Mouse (Mus musculus): Measurements from ENCODE around the gene Elf5. TPM values are rescaled to one million over a fixed set of nuclear protein-coding genes. Genes with fewer than 3 reads are reported as not detected.

Elf5 gene
- not detected in 2 replicates for polyA plus RNA-seq (2014; fragmentation: Nextera tagmentation; extraction: Ambion mirVana)

- no peak for DNase-seq (ENCODE audit: low spot score)
- Histone ChIP-seq H3K27me3 (replicated peaks; ENCODE audit: control insufficient read depth, insufficient read depth, low read length) (no peaks in the 10 kb centered on the region), H3K4me2 (no peak within 1 kb of the TSS), H3K4me1 (replicated peaks; ENCODE audit: control insufficient read depth, insufficient read depth, low read length) (no peaks in the 10 kb centered on the region), H3K9ac (ENCODE audit: low read depth, low read length) (no peak within 1 kb of the TSS), H3K36me3 (ENCODE audit: control insufficient read depth, insufficient read depth, low read length) (no peaks in the 10 kb centered on the region), H3K27ac (ENCODE audit: low read depth, low read length) (no peak within 1 kb of the TSS), H3K4me3 (ENCODE audit: low read depth, low read length) (no peak within 1 kb of the TSS), H3K9me3 (ENCODE audit: control insufficient read depth, low read length) (no peaks in the 10 kb centered on the region)
- WGBS: 75% methylated on average over 6 of the region's 6 CpGs
- no peak for ATAC-seq (replicated peaks; ENCODE audit: low FRiP score)
These were observed at the start of gene Elf5 for GRCm38 (mm10) chr2:103411348-103411747. TSS of gene Elf5 (plus strand) at chr2:103411688.

- no peak overlapping the region for H3K9ac ChIP-seq (ENCODE audit: low read depth, low read length)
- ATAC-seq (replicated peaks; ENCODE audit: low FRiP score) (no peak), DNase-seq (ENCODE audit: low spot score) (no peak)
- no peak overlapping the region for H3K27ac ChIP-seq (ENCODE audit: low read depth, low read length)
- H3K27me3 ChIP-seq (replicated peaks; ENCODE audit: control insufficient read depth, insufficient read depth, low read length): no peaks in the 10 kb centered on the region
- 63% methylated on average over 5 of the region's 5 CpGs for WGBS
- H3K4me3 ChIP-seq (ENCODE audit: low read depth, low read length): no peak overlapping the region
- no peaks in the 10 kb centered on the region for H3K4me1 ChIP-seq (replicated peaks; ENCODE audit: control insufficient read depth, insufficient read depth, low read length)
- no peak overlapping the region for H3K4me2 ChIP-seq
- H3K36me3 ChIP-seq (ENCODE audit: control insufficient read depth, insufficient read depth, low read length): no peaks in the 10 kb centered on the region
- H3K9me3 ChIP-seq (ENCODE audit: control insufficient read depth, low read length): no peaks in the 10 kb centered on the region
These were observed 38.9 kb upstream of the Elf5 start for GRCm38 (mm10) chr2:103372541-103372940.

GRCm38 (mm10) chr2:103379502-103380160 is 31.9 kb upstream of the Elf5 start:
- Histone ChIP-seq H3K9me3 (ENCODE audit: control insufficient read depth, low read length) (no peaks in the 10 kb centered on the region), H3K9ac (ENCODE audit: low read depth, low read length) (no peak overlapping the region), H3K36me3 (ENCODE audit: control insufficient read depth, insufficient read depth, low read length) (no peaks in the 10 kb centered on the region), H3K4me3 (ENCODE audit: low read depth, low read length) (no peak overlapping the region), H3K27me3 (replicated peaks; ENCODE audit: control insufficient read depth, insufficient read depth, low read length) (no peaks in the 10 kb centered on the region), H3K27ac (ENCODE audit: low read depth, low read length) (no peak overlapping the region), H3K4me2 (no peak overlapping the region), H3K4me1 (replicated peaks; ENCODE audit: control insufficient read depth, insufficient read depth, low read length) (no peaks in the 10 kb centered on the region)
- no peak for DNase-seq (ENCODE audit: low spot score)
- 73% methylated on average over 9 of the region's 9 CpGs for WGBS
- ATAC-seq (replicated peaks; ENCODE audit: low FRiP score): no peak

- no peak for DNase-seq (ENCODE audit: low spot score)
- H3K9me3 ChIP-seq (ENCODE audit: control insufficient read depth, low read length): no peaks in the 10 kb centered on the region
- 79% methylated on average over 2 of the region's 2 CpGs for WGBS
- no peak overlapping the region for H3K9ac ChIP-seq (ENCODE audit: low read depth, low read length)
- H3K4me2 ChIP-seq: no peak overlapping the region
- no peaks in the 10 kb centered on the region for H3K27me3 ChIP-seq (replicated peaks; ENCODE audit: control insufficient read depth, insufficient read depth, low read length)
- no peaks in the 10 kb centered on the region for H3K36me3 ChIP-seq (ENCODE audit: control insufficient read depth, insufficient read depth, low read length)
- H3K4me1 ChIP-seq (replicated peaks; ENCODE audit: control insufficient read depth, insufficient read depth, low read length): no peaks in the 10 kb centered on the region
- H3K27ac ChIP-seq (ENCODE audit: low read depth, low read length): no peak overlapping the region
- no peak overlapping the region for H3K4me3 ChIP-seq (ENCODE audit: low read depth, low read length)
- ATAC-seq (replicated peaks; ENCODE audit: low FRiP score): no peak
These were observed 29.3 kb upstream of the Elf5 start for GRCm38 (mm10) chr2:103382174-103382573.

GRCm38 (mm10) chr2:103387881-103388280 is 23.6 kb upstream of the Elf5 start:
- Histone ChIP-seq H3K4me1 (replicated peaks; ENCODE audit: control insufficient read depth, insufficient read depth, low read length) (no peaks in the 10 kb centered on the region), H3K4me3 (ENCODE audit: low read depth, low read length) (no peak overlapping the region), H3K9me3 (ENCODE audit: control insufficient read depth, low read length) (no peaks in the 10 kb centered on the region), H3K36me3 (ENCODE audit: control insufficient read depth, insufficient read depth, low read length) (no peaks in the 10 kb centered on the region), H3K4me2 (no peak overlapping the region), H3K27ac (ENCODE audit: low read depth, low read length) (no peak overlapping the region), H3K27me3 (replicated peaks; ENCODE audit: control insufficient read depth, insufficient read depth, low read length) (no peaks in the 10 kb centered on the region), H3K9ac (ENCODE audit: low read depth, low read length) (no peak overlapping the region)
- no peak for DNase-seq (ENCODE audit: low spot score)
- no peak for ATAC-seq (replicated peaks; ENCODE audit: low FRiP score)
- 56% methylated on average over 1 of the region's 1 CpGs for WGBS

GRCm38 (mm10) chr2:103388311-103388710 is 23.2 kb upstream of the Elf5 start:
- no peak overlapping the region for H3K27ac ChIP-seq (ENCODE audit: low read depth, low read length)
- no peak overlapping the region for H3K9ac ChIP-seq (ENCODE audit: low read depth, low read length)
- DNase-seq (ENCODE audit: low spot score): no peak
- no peak overlapping the region for H3K4me2 ChIP-seq
- H3K27me3 ChIP-seq (replicated peaks; ENCODE audit: control insufficient read depth, insufficient read depth, low read length): no peaks in the 10 kb centered on the region
- no peaks in the 10 kb centered on the region for H3K4me1 ChIP-seq (replicated peaks; ENCODE audit: control insufficient read depth, insufficient read depth, low read length)
- H3K4me3 ChIP-seq (ENCODE audit: low read depth, low read length): no peak overlapping the region
- H3K36me3 ChIP-seq (ENCODE audit: control insufficient read depth, insufficient read depth, low read length): no peaks in the 10 kb centered on the region
- ATAC-seq (replicated peaks; ENCODE audit: low FRiP score): no peak
- no peaks in the 10 kb centered on the region for H3K9me3 ChIP-seq (ENCODE audit: control insufficient read depth, low read length)
- WGBS: 78% methylated on average over 1 of the region's 1 CpGs

GRCm38 (mm10) chr2:103390086-103390988 is 21.2 kb upstream of the Elf5 start:
- Histone ChIP-seq H3K4me3 (ENCODE audit: low read depth, low read length) (no peak overlapping the region), H3K9ac (ENCODE audit: low read depth, low read length) (no peak overlapping the region), H3K36me3 (ENCODE audit: control insufficient read depth, insufficient read depth, low read length) (no peaks in the 10 kb centered on the region), H3K27ac (ENCODE audit: low read depth, low read length) (no peak overlapping the region), H3K27me3 (replicated peaks; ENCODE audit: control insufficient read depth, insufficient read depth, low read length) (no peaks in the 10 kb centered on the region), H3K4me1 (replicated peaks; ENCODE audit: control insufficient read depth, insufficient read depth, low read length) (no peaks in the 10 kb centered on the region), H3K4me2 (no peak overlapping the region), H3K9me3 (ENCODE audit: control insufficient read depth, low read length) (no peaks in the 10 kb centered on the region)
- 63% methylated on average over 4 of the region's 4 CpGs for WGBS
- DNase-seq (ENCODE audit: low spot score): no peak
- no peak for ATAC-seq (replicated peaks; ENCODE audit: low FRiP score)

- H3K4me2 ChIP-seq: no peak overlapping the region
- no peak overlapping the region for H3K9ac ChIP-seq (ENCODE audit: low read depth, low read length)
- no peaks in the 10 kb centered on the region for H3K36me3 ChIP-seq (ENCODE audit: control insufficient read depth, insufficient read depth, low read length)
- H3K27me3 ChIP-seq (replicated peaks; ENCODE audit: control insufficient read depth, insufficient read depth, low read length): no peaks in the 10 kb centered on the region
- H3K27ac ChIP-seq (ENCODE audit: low read depth, low read length): no peak overlapping the region
- ATAC-seq (replicated peaks; ENCODE audit: low FRiP score) (no peak), DNase-seq (ENCODE audit: low spot score) (no peak)
- H3K4me1 ChIP-seq (replicated peaks; ENCODE audit: control insufficient read depth, insufficient read depth, low read length): no peaks in the 10 kb centered on the region
- no peak overlapping the region for H3K4me3 ChIP-seq (ENCODE audit: low read depth, low read length)
- H3K9me3 ChIP-seq (ENCODE audit: control insufficient read depth, low read length): no peaks in the 10 kb centered on the region
- WGBS: 79% methylated on average over 3 of the region's 4 CpGs
These were observed 19.9 kb upstream of the Elf5 start for GRCm38 (mm10) chr2:103391626-103392025.
